Mouse (Mus musculus) embryo, embryonic 10 days (tissue): ENCODE measurements around the gene Grin2c.

ENCODE experiments used
- DNase-seq: peaks from one replicate; pipeline ENCODE4 v3.0.0-alpha.2; 2015; ENCODE audit warnings: low spot score

The Grin2c gene

GRCm38 (mm10) chr11:115231168-115231915 lies 35.7 kb downstream of the Grin2c start:
- no peak for DNase-seq

- no peak for DNase-seq
Observed at GRCm38 (mm10) chr11:115229021-115229930, 37.8 kb downstream of the Grin2c start.

DNA sequence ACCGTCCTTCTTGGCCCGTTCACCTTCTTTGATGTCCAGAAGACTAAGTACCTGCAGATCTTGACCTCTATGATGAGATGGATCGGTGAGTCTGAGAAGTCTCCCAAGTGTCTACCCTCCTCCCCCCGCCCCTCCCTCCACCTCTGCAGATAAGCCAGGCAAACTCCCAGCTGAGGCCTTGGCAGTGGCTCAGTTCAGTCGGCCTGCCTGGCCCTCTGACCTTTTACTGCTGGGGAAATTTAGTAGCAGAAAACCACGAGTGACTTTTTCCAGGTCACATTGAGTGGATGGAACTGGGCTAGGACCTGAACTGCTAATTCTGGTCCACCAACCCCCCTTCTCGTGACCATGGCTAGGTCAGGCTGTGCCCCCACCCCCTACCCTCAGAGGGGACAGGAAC lies 38.6 kb downstream of the Grin2c start:
- no peak for DNase-seq

GRCm38 (mm10) chr11:115227640-115228039 lies 39.4 kb downstream of the Grin2c start:
- DNase-seq = peak; percentile 69

DNA sequence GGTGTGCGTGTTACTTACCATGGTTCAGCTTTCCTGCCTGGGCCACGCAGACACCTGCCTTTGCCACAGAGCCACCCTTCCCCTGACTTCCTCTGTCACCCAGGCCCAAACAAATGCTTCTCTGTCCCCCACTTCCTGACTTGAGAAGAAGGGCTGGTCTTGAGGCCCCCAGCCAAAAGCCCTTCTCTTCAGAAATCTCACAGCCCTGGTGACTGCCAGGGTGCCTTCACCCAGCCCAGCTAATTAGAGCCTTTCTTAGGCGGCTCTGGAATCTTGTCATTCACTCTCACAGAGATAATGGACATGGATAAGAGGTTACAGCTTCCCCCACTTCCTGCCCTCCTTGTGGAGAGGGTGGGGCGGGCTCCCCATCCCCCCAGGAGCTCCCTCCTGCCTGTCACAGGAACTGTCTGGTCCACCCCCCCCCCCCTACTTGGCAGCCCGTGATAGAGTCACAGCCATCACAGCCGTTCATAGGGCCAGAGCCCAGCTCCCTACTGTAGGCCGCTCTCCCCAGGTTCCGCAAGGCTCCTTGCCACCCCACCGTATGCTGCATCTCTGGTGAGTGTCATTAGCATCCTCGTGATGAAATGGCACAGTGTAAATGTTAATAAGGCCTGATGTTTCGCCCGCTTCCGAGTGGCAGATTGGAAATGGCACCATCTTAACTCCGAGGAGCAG lies 40.1 kb downstream of the Grin2c start:
- DNase-seq = no peak

DNA sequence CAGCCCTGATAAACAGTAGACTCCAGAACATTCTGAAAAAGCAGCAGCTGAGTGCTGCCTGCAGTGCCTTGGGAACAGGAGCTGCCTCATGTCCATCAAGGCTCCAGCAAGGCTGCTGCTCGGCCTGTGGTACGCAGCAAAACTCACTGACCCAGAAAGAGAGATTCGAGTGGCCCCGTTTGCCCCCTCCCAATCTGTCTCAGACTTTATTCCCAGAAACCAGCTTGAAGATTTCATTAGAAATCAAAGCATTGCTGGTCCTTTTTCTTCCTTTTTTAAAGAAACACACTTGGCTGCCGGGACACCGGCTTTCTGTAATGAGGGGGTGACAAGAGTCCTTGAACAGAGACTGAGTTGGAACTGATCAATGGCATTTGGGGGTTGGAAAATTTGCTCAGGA lies 41.7 kb downstream of the Grin2c start:
- DNase-seq = no peak

GRCm38 (mm10) chr11:115224889-115225288 lies 42.2 kb downstream of the Grin2c start:
- DNase-seq = peak; percentile 81

DNA sequence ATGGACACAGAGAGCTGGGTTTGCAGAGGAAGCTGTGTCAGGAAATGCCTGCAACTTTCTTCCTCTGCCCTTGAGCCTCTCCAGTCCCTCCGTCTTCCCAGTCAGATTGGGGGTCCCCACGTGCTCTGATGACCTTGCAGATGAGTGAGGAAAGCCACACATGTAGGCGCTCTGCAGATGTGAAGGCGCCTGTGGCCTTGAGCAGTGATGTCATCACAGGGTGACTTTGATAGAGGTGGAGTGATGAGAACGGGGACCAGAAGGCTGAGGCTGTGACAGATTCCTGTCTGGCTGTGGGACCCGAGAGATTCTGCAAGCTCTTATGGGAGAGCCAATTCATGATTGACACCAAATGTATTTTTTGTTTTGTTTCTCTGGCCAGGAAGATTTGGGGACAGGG lies 43.2 kb downstream of the Grin2c start:
- DNase-seq = no peak

DNA sequence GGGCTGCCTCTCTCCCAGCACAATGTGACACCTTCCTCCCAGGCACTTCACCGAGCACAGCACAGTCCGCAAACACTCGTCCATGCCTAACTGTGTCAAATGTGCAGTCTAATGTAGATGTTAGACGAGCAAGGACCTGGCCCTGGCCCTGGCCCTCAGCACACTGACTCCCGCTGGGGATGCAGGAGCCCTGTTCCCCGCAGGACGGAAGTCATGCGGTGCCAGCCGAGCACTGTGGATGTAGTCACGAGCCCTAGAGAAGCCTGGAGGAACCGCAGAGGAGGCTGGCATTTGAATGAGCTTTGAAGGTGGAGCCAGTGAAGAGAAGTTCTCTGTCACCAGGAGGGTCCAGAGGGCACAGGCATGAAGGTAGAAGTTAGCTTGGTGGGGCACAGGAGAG lies 43.6 kb downstream of the Grin2c start:
- DNase-seq = no peak

- no peak for DNase-seq
Observed at GRCm38 (mm10) chr11:115222570-115222969, 44.5 kb downstream of the Grin2c start.

- DNase-seq = no peak
Observed at GRCm38 (mm10) chr11:115222077-115222476, 45.0 kb downstream of the Grin2c start.

DNA sequence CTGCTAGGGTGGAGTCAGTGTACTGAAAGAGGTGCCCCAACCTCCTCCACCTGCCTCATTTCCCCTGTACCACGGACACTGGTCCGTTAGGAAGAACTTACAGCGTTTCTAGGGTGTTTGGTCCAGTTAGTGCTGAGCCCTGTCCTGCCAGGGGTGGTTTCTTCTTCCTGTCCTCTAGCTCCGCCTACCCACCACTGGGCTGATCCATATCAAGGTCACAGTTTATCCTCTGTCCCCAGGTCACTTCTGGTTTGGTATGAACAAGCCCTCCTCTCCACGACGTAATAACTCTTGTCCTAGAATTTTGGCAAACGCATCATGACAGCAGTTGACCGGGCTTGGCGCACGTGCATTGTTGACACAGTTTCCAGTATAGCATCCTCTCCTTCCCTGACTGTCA lies 47.4 kb downstream of the Grin2c start:
- no peak for DNase-seq

- no peak for DNase-seq
Observed at GRCm38 (mm10) chr11:115219263-115219662, 47.8 kb downstream of the Grin2c start.

DNA sequence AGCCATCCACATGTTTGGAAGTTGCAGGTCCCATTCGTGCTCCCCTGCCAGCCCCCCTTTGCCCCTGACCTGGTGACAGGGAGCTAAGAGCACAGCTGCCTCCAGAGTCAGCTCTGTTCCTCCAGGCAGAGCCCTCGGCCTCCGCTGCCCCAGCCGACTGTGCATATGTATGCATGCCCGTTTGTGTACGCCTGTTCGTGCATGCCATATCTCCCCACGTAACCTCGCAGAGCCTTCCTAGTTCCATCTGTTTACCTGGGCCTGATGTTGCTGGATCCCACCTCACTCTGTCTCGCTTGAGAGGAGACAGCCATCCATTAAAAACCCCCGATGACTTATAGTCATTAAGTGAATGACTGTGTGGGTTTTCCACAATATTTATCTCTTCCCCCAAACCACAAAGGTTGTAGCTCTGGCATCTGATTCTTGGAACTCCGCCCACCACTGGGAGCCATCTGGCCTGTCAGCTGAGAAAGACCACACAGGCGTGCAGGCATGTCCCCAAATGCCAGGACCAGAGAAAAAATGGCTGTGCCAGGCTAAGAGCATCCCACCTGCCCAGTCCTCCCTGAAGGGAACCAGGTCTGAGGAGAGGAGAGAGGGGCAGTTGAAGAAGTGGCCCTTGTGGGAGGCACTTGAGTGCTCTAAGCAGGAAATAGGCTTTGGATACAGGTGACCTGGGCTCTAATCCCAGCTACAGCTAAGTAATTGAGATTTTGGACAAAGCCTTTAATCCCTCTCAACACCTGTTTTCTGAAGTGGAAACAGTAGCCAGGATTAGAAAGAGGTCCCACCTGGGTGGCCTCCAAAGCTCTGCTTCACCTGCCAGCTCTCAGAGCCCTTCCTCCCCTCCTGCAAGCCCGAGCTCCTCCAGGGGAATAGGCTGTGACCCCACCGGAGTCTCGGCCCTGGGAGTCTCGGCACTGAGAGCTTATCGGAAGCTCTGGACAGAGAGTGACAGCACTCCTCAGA lies 49.3 kb downstream of the Grin2c start:
- no peak for DNase-seq

GRCm38 (mm10) chr11:115215123-115215522 lies 51.9 kb downstream of the Grin2c start:
- DNase-seq = no peak

- no peak for DNase-seq
Observed at GRCm38 (mm10) chr11:115212116-115212515, 54.9 kb downstream of the Grin2c start.

DNA sequence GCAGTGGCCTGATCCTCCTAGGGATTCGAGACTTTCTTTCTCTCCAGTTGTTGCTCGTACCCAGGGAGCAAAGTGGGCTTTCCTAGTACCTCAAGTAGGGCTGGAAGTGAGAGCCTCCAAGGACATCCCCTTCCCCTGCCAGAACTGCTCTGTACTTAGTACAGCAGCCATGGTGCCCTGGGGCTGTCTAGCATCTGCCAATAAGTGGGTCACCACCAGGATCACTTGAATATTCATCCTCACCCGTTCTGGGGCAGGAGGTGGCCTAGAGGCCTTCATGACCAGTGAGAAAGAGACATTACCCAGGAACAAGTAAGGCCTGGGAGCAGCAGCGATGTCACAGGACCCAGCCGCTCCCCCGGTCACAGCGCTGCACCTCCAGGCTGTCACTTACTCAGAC lies 57.1 kb downstream of the Grin2c start:
- no peak for DNase-seq

GRCm38 (mm10) chr11:115208776-115209732 lies 58.0 kb downstream of the Grin2c start:
- DNase-seq = no peak

GRCm38 (mm10) chr11:115208126-115208525 lies 58.9 kb downstream of the Grin2c start:
- DNase-seq = no peak

- no peak for DNase-seq
Observed at GRCm38 (mm10) chr11:115202756-115203155, 64.3 kb downstream of the Grin2c start.
